Mouse (Mus musculus): ENCODE measurements around the gene Gzmf.
"Not testable (repeated sequence)": the region's sequence is repeated elsewhere in the genome, so short reads cannot be mapped to it uniquely, and the experiment has no call there.

The Gzmf gene

GRCm38 (mm10) chr14:56211317-56211716, at the start of gene Gzmf:
Gene Gzmf, minus strand, starts transcription at chr14:56211417.
- in situ Hi-C loops (cut with MboI, MseI), result no loop called here

- in situ Hi-C loops (cut with MboI, MseI), result no loop called here
Measured at GRCm38 (mm10) chr14:56240409-56240808, 29.2 kb upstream of the Gzmf start.

DNA sequence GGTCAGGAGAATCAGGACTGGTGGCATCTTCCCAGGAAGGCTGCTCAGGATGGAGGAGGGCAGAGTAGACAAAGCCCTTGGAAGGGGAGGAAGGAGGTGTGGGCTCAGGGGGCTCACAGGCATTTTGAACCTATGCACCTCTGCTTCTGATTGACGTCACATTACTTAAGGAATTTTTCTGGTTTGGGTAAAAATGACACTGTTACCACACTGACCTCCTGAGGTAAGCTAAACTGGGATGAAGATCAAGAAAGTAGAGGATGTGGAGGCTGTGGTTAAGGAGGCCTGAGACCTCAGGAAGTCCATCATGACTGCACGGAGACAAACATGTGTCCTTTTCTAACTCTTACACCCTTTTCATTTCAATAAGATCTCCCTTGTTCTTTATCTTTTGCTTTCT, 23.3 kb upstream of the Gzmf start, which contains the start of gene Gzmc:
Gene Gzmc (minus strand): TSS at position 101 of the 400 bp plus-strand sequence.
- in situ Hi-C loops (cut with MboI, MseI), result loop anchor here in 1 of 2 experiments (5.0 kb wide), 1 partner anchor 67 kb away; no protein-coding TSS in a partner anchor

DNA sequence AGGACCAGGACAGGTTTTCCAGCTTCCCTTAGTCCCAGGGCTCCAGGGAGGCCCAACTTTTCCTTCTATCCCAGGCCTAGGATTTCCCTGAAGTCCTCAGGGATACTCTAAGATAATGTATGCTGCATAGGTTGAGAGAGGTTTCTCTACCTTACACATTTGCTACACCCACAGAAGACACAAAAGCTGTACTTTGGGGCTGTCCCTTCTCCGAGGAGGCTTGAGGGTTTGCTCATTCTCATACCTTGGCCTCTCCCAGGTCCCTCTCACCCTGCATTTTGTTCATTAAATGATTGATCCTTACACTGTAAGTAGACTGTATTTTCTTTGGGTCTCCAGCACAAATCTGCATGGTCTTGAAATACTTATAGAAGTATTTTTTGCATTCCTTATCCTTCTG, 5.6 kb downstream of the Gzmf start:
- in situ Hi-C loops (cut with MboI, MseI), result loop anchor here (5.0 to 10.0 kb wide), 2 partner anchors 102 to 149 kb away; no protein-coding TSS in a partner anchor

DNA sequence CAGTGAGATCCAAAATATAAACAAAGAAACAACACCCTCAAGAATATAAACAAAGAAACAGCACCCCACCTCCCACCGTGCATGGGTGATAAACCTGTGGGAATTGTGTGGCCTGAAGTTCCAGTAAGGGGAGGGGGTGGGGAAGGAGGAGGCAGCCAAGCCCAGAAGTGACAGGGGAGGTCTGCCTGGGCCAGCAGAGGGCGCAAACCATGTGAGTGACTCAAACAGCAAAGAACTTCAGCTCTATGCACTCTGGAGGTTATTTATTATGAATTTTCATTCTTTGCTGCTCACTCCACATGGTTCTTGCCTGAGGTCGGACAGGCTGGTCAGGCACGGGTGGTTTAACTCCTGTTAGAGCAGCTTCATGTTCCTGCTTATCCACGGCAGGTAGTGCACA, 6.2 kb downstream of the Gzmf start:
- in situ Hi-C loops (cut with MboI, MseI), result loop anchor here (5.0 to 10.0 kb wide), 2 partner anchors 102 to 150 kb away; no protein-coding TSS in a partner anchor

- in situ Hi-C loops (cut with MboI, MseI), result loop anchor here in 1 of 2 experiments (10.0 kb wide), 1 partner anchor 151 kb away; no protein-coding TSS in a partner anchor
Measured at GRCm38 (mm10) chr14:56203975-56204374, 7.2 kb downstream of the Gzmf start.

GRCm38 (mm10) chr14:56186946-56187345, 24.3 kb downstream of the Gzmf start:
- in situ Hi-C loops (cut with MboI, MseI), result no loop called here

DNA sequence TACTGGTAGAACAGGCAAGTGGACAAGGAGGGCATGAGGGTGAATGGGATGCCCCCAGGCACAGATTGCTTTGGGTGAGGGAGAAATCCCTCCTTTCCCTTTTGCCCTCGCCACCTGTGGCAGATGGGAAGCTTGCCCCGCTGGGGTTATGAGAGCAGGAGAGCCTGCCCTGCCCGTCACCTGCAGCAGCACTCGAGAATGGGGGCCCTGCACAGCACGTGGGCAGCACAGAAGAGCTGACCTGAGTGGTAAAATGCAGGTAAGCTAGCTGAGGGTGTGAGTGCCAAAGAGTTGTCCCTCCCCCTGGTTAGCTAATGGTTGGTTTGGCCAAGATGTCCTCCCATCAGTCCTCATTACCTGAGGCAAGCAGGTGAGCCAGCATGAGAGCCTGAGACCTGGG, 24.7 kb downstream of the Gzmf start:
- in situ Hi-C loops (cut with MboI, MseI), result no loop called here

GRCm38 (mm10) chr14:56177651-56178050, 33.6 kb downstream of the Gzmf start:
- in situ Hi-C loops (cut with MboI, MseI), result not testable (repeated sequence)

DNA sequence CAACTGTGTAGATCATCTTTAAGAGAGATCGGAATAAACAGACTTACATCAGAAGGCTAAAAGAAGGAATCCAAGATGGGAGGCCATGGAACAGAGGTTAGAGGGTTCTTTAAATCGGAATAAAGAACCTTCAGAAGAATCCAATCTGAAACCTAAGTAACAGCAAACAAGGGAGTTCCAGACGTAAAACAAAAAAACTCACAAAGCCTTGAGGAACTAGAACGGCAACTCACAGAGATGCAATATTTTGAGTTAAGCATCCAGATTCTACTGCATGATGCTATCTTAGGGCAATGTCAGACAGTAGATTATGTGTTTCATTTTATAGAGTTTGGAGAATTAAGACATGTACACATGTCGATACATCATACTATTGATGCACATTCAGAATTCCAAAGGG, 36.7 kb downstream of the Gzmf start, which contains the start of gene Gzmn:
Gene Gzmn (minus strand): TSS at position 101 of the 400 bp plus-strand sequence.
- in situ Hi-C loops (cut with MboI, MseI), result no loop called here

DNA sequence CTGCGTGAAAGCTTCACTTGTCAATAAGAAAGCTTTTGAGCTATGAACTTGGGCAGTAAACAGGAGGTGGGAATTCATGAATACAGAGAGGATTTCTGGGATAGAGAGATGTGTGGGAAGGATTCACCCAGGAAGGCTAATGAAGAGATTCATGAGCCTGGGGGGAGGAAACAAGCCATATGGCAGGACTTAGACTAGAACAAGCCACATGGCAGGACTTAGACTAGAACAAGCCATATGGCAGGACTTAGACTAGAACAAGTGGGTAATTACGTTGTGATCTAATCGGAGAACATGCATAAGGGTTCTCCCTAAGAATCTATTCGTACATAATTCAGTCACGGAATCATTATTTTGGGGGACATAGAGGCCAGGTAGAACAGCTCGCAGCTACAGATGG, 37.8 kb downstream of the Gzmf start:
- in situ Hi-C loops (cut with MboI, MseI), result no loop called here

DNA sequence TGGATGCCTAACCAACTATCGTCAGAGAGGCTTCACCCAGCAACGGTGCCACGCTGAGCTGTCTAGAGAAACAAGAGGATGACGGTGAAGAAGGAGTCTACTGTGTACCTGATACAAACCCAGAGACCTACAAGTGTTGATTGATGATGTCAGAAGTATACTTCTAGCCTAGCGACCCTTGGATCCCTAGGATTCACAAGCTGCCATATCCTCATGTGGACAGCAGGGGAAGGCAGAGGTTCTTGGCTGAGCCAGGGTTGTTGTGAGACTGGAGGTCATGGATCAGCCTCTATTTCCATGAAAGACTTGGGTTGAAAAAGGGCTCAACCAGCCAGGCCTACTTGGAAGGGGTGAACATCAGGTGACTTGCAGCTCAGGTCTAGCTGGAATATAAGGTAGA, 38.5 kb downstream of the Gzmf start:
- in situ Hi-C loops (cut with MboI, MseI), result no loop called here

- in situ Hi-C loops (cut with MboI, MseI), result loop anchor here in 1 of 2 experiments (5.0 to 10.0 kb wide), 2 partner anchors 64 to 1117 kb away; partner anchors contain the start of gene Gzmc
Measured at GRCm38 (mm10) chr14:56168009-56168408, 43.2 kb downstream of the Gzmf start.

DNA sequence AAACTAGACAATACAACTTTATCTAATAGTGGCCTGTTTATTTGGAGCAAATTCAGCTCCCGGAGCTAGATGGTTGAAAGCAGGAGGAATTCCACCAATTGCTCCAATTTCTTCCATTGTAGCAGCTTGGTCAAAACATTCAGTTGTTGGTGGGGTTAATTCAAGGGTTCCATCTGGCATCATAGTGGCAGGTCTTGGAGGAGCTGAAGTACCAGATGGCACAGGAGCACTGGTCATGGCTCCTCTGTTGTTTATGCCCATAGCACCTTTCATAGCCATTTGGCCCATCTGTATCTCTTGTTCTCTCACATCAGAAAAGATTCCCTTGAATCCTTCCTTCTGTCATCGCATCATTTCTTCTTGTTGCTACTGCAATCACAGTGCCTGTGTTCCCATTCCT, 49.1 kb downstream of the Gzmf start:
- in situ Hi-C loops (cut with MboI, MseI), result loop anchor here in 1 of 2 experiments (10.0 kb wide), 1 partner anchor 1123 kb away; no protein-coding TSS in a partner anchor

- in situ Hi-C loops (cut with MboI, MseI), result not testable (repeated sequence)
Measured at GRCm38 (mm10) chr14:56159479-56159878, 51.7 kb downstream of the Gzmf start, which contains the start of gene Gzmg. Gene Gzmg, minus strand, starts transcription at chr14:56159579.

DNA sequence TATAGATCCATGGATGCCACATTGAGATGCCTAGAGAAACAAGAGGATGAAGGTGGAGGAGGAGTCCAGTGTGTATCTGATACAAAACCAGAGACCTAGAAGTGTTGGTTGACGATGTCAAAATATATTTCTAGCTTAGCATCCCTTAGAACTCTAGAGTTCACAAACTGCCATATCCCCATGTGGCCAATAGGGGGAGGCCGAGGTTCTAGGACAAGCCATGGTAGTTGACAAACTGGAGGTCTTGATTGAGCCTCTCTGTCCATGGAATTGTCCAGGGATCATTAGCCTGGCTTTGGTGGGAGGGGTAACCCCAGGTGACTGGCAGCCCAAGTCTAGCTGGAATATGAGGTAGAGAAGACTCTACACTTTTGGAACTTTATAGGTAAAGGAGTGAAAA, 55.9 kb downstream of the Gzmf start:
- in situ Hi-C loops (cut with MboI, MseI), result no loop called here

All from T-helper 17 cell (primary cell).